Mouse (Mus musculus) embryonic facial prominence, embryonic 11.5 days (tissue): Measurements from ENCODE around the gene Gins1. TPM values are rescaled to one million over a fixed set of nuclear protein-coding genes. Genes with fewer than 3 reads are reported as not detected.

ENCODE experiments used
- ATAC-seq: fragments of 200-750 bp; cut with Nextera tagmentation; replicated peaks from 2 replicates; pipeline ENCODE4 v1.8.0; 2017; ENCODE audit warnings: low read depth; ENCODE audit not compliant: insufficient number of reproducible peaks, low FRiP score, low TSS enrichment
- DNase-seq: peaks from one replicate; pipeline ENCODE4 v3.0.0-alpha.2; 2015; ENCODE audit warnings: low spot score
- H3K27ac ChIP-seq: fragments of 300-500 bp; sonication (generic); replicated peaks from 2 replicates; pipeline ENCODE4 v1.5.1; 2014; ENCODE audit warnings: mild to moderate bottlenecking, low read depth, low read length, control low read depth
- H3K27me3 ChIP-seq: fragments of 300-500 bp; sonication (generic); 2 replicates; pipeline ENCODE4 v1.6.1; 2014; ENCODE audit warnings: mild to moderate bottlenecking, low read length, moderate library complexity, mixed read lengths; ENCODE audit not compliant: control insufficient read depth, insufficient read depth
- H3K36me3 ChIP-seq: fragments of 300-500 bp; sonication (generic); replicated peaks from 2 replicates; pipeline ENCODE4 v1.6.1; 2014; ENCODE audit warnings: low read depth, mild to moderate bottlenecking, low read length, moderate library complexity, mixed read lengths; ENCODE audit not compliant: control insufficient read depth, insufficient read depth
- H3K4me1 ChIP-seq: fragments of 300-500 bp; sonication (generic); 2 replicates; pipeline ENCODE4 v1.6.1; 2014; ENCODE audit warnings: low read length, mixed read lengths; ENCODE audit not compliant: control insufficient read depth, insufficient read depth
- H3K4me2 ChIP-seq: fragments of 300-500 bp; sonication (generic); 2 replicates; pipeline ENCODE4 v1.6.1; 2014; ENCODE audit warnings: low read depth, mild to moderate bottlenecking, control low read depth, low read length, moderate library complexity
- H3K4me3 ChIP-seq: fragments of 300-500 bp; sonication (generic); 2 replicates; pipeline ENCODE4 v1.5.1; 2014; ENCODE audit warnings: low read depth, low read length, control low read depth
- H3K9ac ChIP-seq: fragments of 300-500 bp; sonication (generic); replicated peaks from 2 replicates; pipeline ENCODE4 v1.6.1; 2014; ENCODE audit warnings: mild to moderate bottlenecking, control low read depth, low read length
- H3K9me3 ChIP-seq: fragments of 300-500 bp; sonication (generic); replicated peaks from 2 replicates; pipeline ENCODE4 v1.6.1; 2016; ENCODE audit warnings: mild to moderate bottlenecking, low read length, inconsistent platforms, mixed read lengths; ENCODE audit not compliant: control insufficient read depth
- WGBS: fragments of 180-500 bp; shearing (Covaris S2); extraction: QIAGEN DNeasy Blood & Tissue Kit; methylation state at CpG from one replicate; pipeline ENCODE4 v1.1.7; 2014; 5-methylcytosine and 5-hydroxymethylcytosine counted together
- polyA plus RNA-seq: library from polyadenylated mRNA; unstranded; fragments of >200 nt; fragmentation: Nextera tagmentation; extraction: Ambion mirVana; gene quantifications from 2 replicates; pipeline ENCODE4 v1.2.1, GENCODE M21; 2014

Gene Gins1
- polyA plus RNA-seq, 1 experiment from 2014 or later, result 87.7 TPM

DNA sequence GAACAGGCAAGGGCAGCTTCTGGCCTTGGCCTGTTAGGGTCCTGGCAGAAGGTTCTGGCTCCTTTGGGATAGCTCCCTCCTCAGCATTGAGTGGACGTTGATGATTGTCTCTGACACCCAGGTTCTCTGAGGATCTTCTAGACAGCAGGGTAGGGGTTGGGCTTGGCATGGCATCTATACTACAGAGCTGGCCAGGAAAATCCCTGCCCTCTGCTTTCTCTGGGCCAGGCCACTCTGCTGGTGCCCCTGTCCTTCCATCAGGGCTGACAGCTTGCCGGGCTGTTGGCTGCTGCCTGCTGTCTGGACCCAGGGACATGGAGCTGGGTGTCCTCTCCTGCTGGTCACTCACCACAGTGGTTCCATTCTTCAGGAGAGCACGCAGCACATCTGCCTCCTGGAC is 44.5 kb downstream of the Gins1 start:
- WGBS, result 95% methylated on average over 3 of the region's 3 CpGs
- DNase-seq, result no peak
- H3K27me3 ChIP-seq, result no peaks in the 10 kb centered on the region
- H3K27ac ChIP-seq, result no peak overlapping the region
- no peak overlapping the region for H3K9ac ChIP-seq
- no peak overlapping the region for H3K4me3 ChIP-seq
- H3K4me2 ChIP-seq, result no peak overlapping the region
- H3K36me3 ChIP-seq, result no peaks in the 10 kb centered on the region; the same call in 1 of the 2 replicates
- ATAC-seq, result no peak
- no peaks in the 10 kb centered on the region for H3K4me1 ChIP-seq
- H3K9me3 ChIP-seq, result no peaks in the 10 kb centered on the region

DNA sequence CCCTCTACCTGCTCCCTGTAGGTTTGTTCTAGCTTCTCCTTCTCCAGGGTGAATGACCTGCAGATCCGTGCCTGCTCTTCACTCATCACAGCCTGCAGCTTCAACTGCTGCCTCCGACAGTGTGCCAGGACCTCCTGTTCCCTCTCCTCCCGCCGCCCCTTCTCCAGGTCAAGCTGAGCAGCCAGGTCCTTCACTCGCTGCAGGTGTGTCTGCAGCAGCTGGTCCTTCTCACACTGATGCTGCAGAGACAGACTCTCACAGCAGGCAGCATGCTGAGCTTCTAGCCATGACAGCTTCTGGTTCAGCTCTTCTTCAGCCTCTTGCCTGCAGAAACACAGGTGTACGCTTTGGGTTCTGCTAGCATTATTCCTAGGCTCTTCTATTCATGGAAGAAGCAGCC is 44.9 kb downstream of the Gins1 start:
- Histone ChIP-seq H3K4me1 (no peaks in the 10 kb centered on the region), H3K4me3 (no peak overlapping the region), H3K27me3 (no peaks in the 10 kb centered on the region), H3K36me3 (no peaks in the 10 kb centered on the region; the same call in 1 of the 2 replicates), H3K4me2 (no peak overlapping the region), H3K9me3 (no peaks in the 10 kb centered on the region), H3K9ac (no peak overlapping the region), H3K27ac (no peak overlapping the region)
- no peak for ATAC-seq
- DNase-seq, result no peak
- WGBS, result 93% methylated on average over 6 of the region's 6 CpGs

DNA sequence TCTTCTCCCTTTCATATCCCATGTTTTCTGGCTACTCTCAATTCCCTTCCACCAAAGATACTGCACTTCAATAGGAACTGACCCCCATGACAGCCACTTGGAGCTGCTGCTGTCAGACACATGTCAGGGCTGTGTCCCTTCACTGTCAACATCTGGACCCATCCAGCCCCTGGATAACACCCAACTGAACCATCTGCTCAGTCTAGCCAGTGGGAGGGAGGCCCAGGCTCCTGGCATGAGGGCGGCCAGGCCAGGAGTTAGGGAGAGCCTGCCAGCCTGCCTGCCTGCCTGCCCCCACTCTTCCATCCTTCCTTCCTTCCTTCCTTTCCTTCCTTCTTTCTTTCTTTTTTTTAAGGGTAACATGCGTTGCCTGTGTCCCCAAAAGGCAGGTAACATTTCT is 46.0 kb downstream of the Gins1 start:
- Histone ChIP-seq H3K9ac (no peak overlapping the region), H3K9me3 (no peaks in the 10 kb centered on the region), H3K4me3 (no peak overlapping the region), H3K27ac (no peak overlapping the region), H3K4me1 (no peaks in the 10 kb centered on the region), H3K4me2 (no peak overlapping the region), H3K36me3 (no peaks in the 10 kb centered on the region; the same call in 1 of the 2 replicates), H3K27me3 (no peaks in the 10 kb centered on the region)
- no peak for ATAC-seq
- no peak for DNase-seq
- 87% methylated on average over 2 of the region's 2 CpGs for WGBS

DNA sequence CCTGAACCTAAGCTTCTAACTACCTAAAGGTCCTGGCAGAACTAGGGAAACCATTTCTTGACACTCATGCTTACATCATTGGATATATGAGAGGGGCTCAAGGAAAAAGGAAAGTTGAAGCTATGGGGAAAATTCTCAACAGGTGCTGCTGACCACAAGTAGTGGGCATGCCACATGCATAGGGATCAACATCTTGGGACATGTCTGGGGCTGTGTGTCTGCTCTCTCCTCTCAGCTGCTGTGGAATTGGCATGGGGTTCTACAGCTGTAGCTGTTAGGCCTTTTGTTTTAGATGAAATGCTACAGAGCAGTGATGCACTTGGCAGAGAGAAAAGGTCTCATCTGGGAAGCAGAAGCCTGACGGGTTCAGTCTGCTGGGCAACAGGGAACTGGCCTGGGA is 50.7 kb downstream of the Gins1 start:
- H3K9me3 ChIP-seq, result no peaks in the 10 kb centered on the region
- DNase-seq (no peak), ATAC-seq (no peak)
- 77% methylated on average over 1 of the region's 1 CpGs for WGBS
- no peak overlapping the region for H3K9ac ChIP-seq
- H3K27ac ChIP-seq, result no peak overlapping the region
- H3K27me3 ChIP-seq, result no peaks in the 10 kb centered on the region
- H3K4me3 ChIP-seq, result no peak overlapping the region
- H3K4me2 ChIP-seq, result no peak overlapping the region
- H3K36me3 ChIP-seq, result peaks cover 4% of the 10 kb centered on the region
- H3K4me1 ChIP-seq, result no peaks in the 10 kb centered on the region

DNA sequence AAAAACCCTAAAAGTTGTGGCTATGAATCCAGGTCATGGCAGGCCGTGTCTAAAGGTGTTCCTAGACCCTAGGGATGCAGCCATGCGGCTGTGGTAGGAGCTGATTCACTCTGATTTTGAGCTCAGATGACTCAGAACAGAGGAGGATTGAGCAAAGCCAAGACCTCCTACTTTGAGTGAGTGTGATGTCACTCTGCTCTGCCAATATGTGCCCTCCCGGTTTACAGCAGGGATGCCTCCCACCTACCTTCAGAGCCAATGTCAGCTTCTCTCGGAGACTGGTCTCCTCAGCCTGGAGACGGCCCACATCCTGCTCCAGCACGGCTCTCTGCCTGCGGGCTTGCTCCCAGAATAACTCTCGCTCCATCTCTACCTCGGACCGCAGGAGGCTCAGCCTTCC is 54.3 kb downstream of the Gins1 start:
- Histone ChIP-seq H3K4me2 (no peak overlapping the region), H3K36me3 (peaks cover 4% of the 10 kb centered on the region), H3K9ac (no peak overlapping the region), H3K4me3 (no peak overlapping the region), H3K9me3 (no peaks in the 10 kb centered on the region), H3K27me3 (no peaks in the 10 kb centered on the region), H3K27ac (no peak overlapping the region), H3K4me1 (no peaks in the 10 kb centered on the region)
- DNase-seq, result no peak
- 90% methylated on average over 10 of the region's 10 CpGs for WGBS
- no peak for ATAC-seq

DNA sequence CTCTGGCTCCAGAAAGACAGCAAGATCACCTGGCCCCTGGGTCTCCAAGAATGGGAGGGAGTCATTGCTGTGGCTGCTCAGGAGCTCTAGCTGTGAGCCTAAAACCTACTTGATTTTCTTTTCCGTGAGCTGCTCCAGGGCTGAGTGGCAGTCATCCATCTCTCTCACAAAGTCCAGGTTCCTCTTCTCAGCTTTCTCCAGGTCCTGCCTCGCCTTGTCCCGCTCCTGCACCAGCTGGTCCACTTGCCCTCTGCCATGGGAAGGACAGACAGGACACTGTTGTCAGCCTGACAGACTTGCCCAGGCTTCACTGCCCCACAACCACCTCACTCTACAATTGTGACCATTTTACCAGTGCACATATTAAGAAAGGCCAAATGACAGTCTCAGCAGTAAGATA is 58.0 kb downstream of the Gins1 start:
- DNase-seq, result no peak
- Histone ChIP-seq H3K4me2 (no peak overlapping the region), H3K4me1 (no peaks in the 10 kb centered on the region), H3K9ac (no peak overlapping the region), H3K36me3 (peaks cover 4% of the 10 kb centered on the region), H3K27ac (no peak overlapping the region), H3K4me3 (no peak overlapping the region), H3K9me3 (no peaks in the 10 kb centered on the region), H3K27me3 (no peaks in the 10 kb centered on the region)
- no peak for ATAC-seq
- 92% methylated on average over 3 of the region's 3 CpGs for WGBS

DNA sequence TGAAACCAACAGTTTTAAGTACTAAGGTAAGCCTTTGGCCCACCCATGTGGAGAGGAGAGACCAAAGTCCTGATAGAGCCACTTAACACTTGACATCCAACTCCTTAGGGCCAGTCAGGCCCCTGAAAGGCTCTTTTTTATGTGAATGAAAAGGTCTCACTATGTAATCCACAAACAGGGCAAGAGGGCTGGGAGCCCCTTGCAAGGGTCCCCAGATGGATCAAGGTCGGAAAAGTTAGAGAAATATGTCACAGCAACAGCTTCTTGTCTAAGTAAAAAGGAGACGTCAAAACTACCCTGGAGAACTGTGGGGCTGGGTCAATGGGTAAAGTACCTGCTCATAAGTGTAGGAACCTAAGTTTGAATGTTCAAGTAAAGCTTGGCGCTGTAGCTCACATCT is 59.4 kb downstream of the Gins1 start:
- H3K9me3 ChIP-seq, result no peaks in the 10 kb centered on the region
- no peak overlapping the region for H3K9ac ChIP-seq
- H3K36me3 ChIP-seq, result no peaks in the 10 kb centered on the region; the same call in 1 of the 2 replicates
- no peaks in the 10 kb centered on the region for H3K4me1 ChIP-seq
- H3K27me3 ChIP-seq, result no peaks in the 10 kb centered on the region
- DNase-seq, result no peak
- no peak overlapping the region for H3K4me2 ChIP-seq
- no peak for ATAC-seq
- 87% methylated on average over 3 of the region's 3 CpGs for WGBS
- H3K4me3 ChIP-seq, result no peak overlapping the region
- H3K27ac ChIP-seq, result no peak overlapping the region

DNA sequence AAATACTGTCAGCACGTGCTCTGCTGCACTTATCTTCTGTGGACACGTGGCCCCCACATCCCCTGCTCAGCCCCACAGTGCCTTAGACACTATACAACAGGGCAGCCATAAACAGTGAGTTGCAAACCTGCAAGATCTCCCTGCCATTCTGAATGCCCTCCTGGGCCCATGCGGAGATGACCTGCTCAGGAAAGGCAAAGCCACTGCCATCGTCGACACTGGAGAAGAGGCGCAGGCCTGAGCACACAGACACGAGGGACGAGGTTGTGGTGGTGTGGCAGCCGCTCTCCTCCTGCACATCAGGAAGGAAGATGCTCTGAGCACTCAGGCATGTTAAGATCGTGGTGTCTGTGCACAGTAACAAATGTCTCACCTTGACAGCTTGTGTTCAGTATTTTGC is 60.8 kb downstream of the Gins1 start:
- ATAC-seq, result no peak
- 95% methylated on average over 10 of the region's 10 CpGs for WGBS

More for the DNA sequence above, 60.8 kb downstream of the Gins1 start:
- no peaks in the 10 kb centered on the region for H3K9me3 ChIP-seq
- no peak overlapping the region for H3K4me3 ChIP-seq
- no peak overlapping the region for H3K27ac ChIP-seq
- no peak overlapping the region for H3K9ac ChIP-seq
- DNase-seq, result no peak
- H3K27me3 ChIP-seq, result no peaks in the 10 kb centered on the region
- H3K4me2 ChIP-seq, result no peak overlapping the region
- H3K4me1 ChIP-seq, result no peaks in the 10 kb centered on the region
- H3K36me3 ChIP-seq, result no peaks in the 10 kb centered on the region; the same call in 1 of the 2 replicates
